Mouse (Mus musculus): Measurements from ENCODE around the gene Dnah17. TPM values are rescaled to one million over a fixed set of nuclear protein-coding genes. Genes with fewer than 3 reads are reported as not detected.

The Dnah17 gene
- polyA plus RNA-seq, 1 experiment from 2014 or later = 0.04 TPM

- TF ChIP-seq EP300 (optimal IDR thresholded peaks at IDR 0.05) (no peak), CTCF (IDR thresholded peaks at IDR 0.05; ENCODE audit: low read depth) (no peak)
- no peaks in the 10 kb centered on the region for H3K36me3 ChIP-seq (ENCODE audit: control insufficient read depth, insufficient read depth, low read length)
- no peaks in the 10 kb centered on the region for H3K27me3 ChIP-seq (ENCODE audit: control insufficient read depth, insufficient read depth, low read length)
- no peak overlapping the region for H3K9ac ChIP-seq (ENCODE audit: low read length)
- no peak overlapping the region for H3K4me2 ChIP-seq (replicated peaks; ENCODE audit: low read depth)
- ATAC-seq (ENCODE audit: low FRiP score, low TSS enrichment) = no peak
- H3K4me3 ChIP-seq (ENCODE audit: low read depth, low read length) = no peak overlapping the region
- 0 out of 2 replicates have a peak overlapping the region, but pooled peaks have one; percentile 18 for H3K27ac ChIP-seq (replicated peaks)
- no peaks in the 10 kb centered on the region for H3K9me3 ChIP-seq (ENCODE audit: control insufficient read depth, low read length)
- WGBS = 64% methylated on average over 9 of the region's 9 CpGs
- no peak for DNase-seq (ENCODE audit: low spot score)
- no peaks in the 10 kb centered on the region for H3K4me1 ChIP-seq (replicated peaks; ENCODE audit: control insufficient read depth, insufficient read depth)
These were observed 17.6 kb upstream of the Dnah17 start for GRCm38 (mm10) chr11:118147877-118148637.

GRCm38 (mm10) chr11:118146446-118146845 is 16.0 kb upstream of the Dnah17 start:
- Histone ChIP-seq H3K27ac (replicated peaks) (no peak overlapping the region; the same call in 1 of the 2 replicates), H3K9me3 (ENCODE audit: control insufficient read depth, low read length) (no peaks in the 10 kb centered on the region), H3K4me2 (replicated peaks; ENCODE audit: low read depth) (peak overlapping the region; percentile 24; the same call in 1 of the 2 replicates), H3K36me3 (ENCODE audit: control insufficient read depth, insufficient read depth, low read length) (no peaks in the 10 kb centered on the region), H3K4me1 (replicated peaks; ENCODE audit: control insufficient read depth, insufficient read depth) (no peaks in the 10 kb centered on the region), H3K27me3 (ENCODE audit: control insufficient read depth, insufficient read depth, low read length) (no peaks in the 10 kb centered on the region), H3K4me3 (ENCODE audit: low read depth, low read length) (no peak overlapping the region), H3K9ac (ENCODE audit: low read length) (no peak overlapping the region)
- no peak for ATAC-seq (ENCODE audit: low FRiP score, low TSS enrichment)
- 92% methylated on average over 10 of the region's 10 CpGs for WGBS
- TF ChIP-seq EP300 (optimal IDR thresholded peaks at IDR 0.05) = no peak
- no peak for DNase-seq (ENCODE audit: low spot score)

GRCm38 (mm10) chr11:118145771-118146351 is 15.4 kb upstream of the Dnah17 start:
- DNase-seq (ENCODE audit: low spot score) = peak; percentile 57
- Histone ChIP-seq H3K4me2 (replicated peaks; ENCODE audit: low read depth) (peak overlapping the region; percentile 24; the same call in 1 of the 2 replicates), H3K4me3 (ENCODE audit: low read depth, low read length) (no peak overlapping the region; the same call in 1 of the 2 replicates), H3K4me1 (replicated peaks; ENCODE audit: control insufficient read depth, insufficient read depth) (no peaks in the 10 kb centered on the region), H3K27ac (replicated peaks) (peak overlapping the region; percentile 74), H3K27me3 (ENCODE audit: control insufficient read depth, insufficient read depth, low read length) (no peaks in the 10 kb centered on the region), H3K9ac (ENCODE audit: low read length) (0 out of 2 replicates have a peak overlapping the region, but pooled peaks have one; percentile 1), H3K36me3 (ENCODE audit: control insufficient read depth, insufficient read depth, low read length) (no peaks in the 10 kb centered on the region), H3K9me3 (ENCODE audit: control insufficient read depth, low read length) (no peaks in the 10 kb centered on the region)
- 45% methylated on average over 16 of the region's 16 CpGs for WGBS
- TF ChIP-seq CTCF (IDR thresholded peaks at IDR 0.05; ENCODE audit: low read depth) (no peak), EP300 (optimal IDR thresholded peaks at IDR 0.05) (no peak)
- peak; percentile 87 for ATAC-seq (ENCODE audit: low FRiP score, low TSS enrichment)

- Histone ChIP-seq H3K27ac (replicated peaks) (no peak overlapping the region), H3K4me1 (replicated peaks; ENCODE audit: control insufficient read depth, insufficient read depth) (no peaks in the 10 kb centered on the region), H3K36me3 (ENCODE audit: control insufficient read depth, insufficient read depth, low read length) (no peaks in the 10 kb centered on the region), H3K4me2 (replicated peaks; ENCODE audit: low read depth) (no peak overlapping the region), H3K9me3 (ENCODE audit: control insufficient read depth, low read length) (no peaks in the 10 kb centered on the region), H3K9ac (ENCODE audit: low read length) (no peak overlapping the region), H3K4me3 (ENCODE audit: low read depth, low read length) (no peak overlapping the region), H3K27me3 (ENCODE audit: control insufficient read depth, insufficient read depth, low read length) (no peaks in the 10 kb centered on the region)
- TF ChIP-seq CTCF (IDR thresholded peaks at IDR 0.05; ENCODE audit: low read depth) (no peak), EP300 (optimal IDR thresholded peaks at IDR 0.05) (no peak)
- WGBS = 94% methylated on average over 4 of the region's 4 CpGs
- DNase-seq (ENCODE audit: low spot score) (no peak), ATAC-seq (ENCODE audit: low FRiP score, low TSS enrichment) (no peak)
These were observed 14.7 kb upstream of the Dnah17 start for GRCm38 (mm10) chr11:118145092-118145491.

- TF ChIP-seq EP300 (optimal IDR thresholded peaks at IDR 0.05) (no peak), CTCF (IDR thresholded peaks at IDR 0.05; ENCODE audit: low read depth) (no peak)
- Histone ChIP-seq H3K36me3 (ENCODE audit: control insufficient read depth, insufficient read depth, low read length) (no peaks in the 10 kb centered on the region), H3K27me3 (ENCODE audit: control insufficient read depth, insufficient read depth, low read length) (no peaks in the 10 kb centered on the region), H3K4me1 (replicated peaks; ENCODE audit: control insufficient read depth, insufficient read depth) (no peaks in the 10 kb centered on the region), H3K4me2 (replicated peaks; ENCODE audit: low read depth) (no peak overlapping the region), H3K4me3 (ENCODE audit: low read depth, low read length) (no peak overlapping the region), H3K9me3 (ENCODE audit: control insufficient read depth, low read length) (no peaks in the 10 kb centered on the region), H3K27ac (replicated peaks) (no peak overlapping the region), H3K9ac (ENCODE audit: low read length) (no peak overlapping the region)
- ATAC-seq (ENCODE audit: low FRiP score, low TSS enrichment) (no peak), DNase-seq (ENCODE audit: low spot score) (no peak)
- 90% methylated on average over 4 of the region's 4 CpGs for WGBS
These were observed 13.3 kb upstream of the Dnah17 start for GRCm38 (mm10) chr11:118143731-118144130.

All from stomach, postnatal 0 days (tissue).